Mouse (Mus musculus) hindbrain, embryonic 12.5 days (tissue): ENCODE results near the gene Cdkal1. TPM values are rescaled to one million over a fixed set of nuclear protein-coding genes. Genes with fewer than 3 reads are reported as not detected.
A peak's percentile ranks its signal among the peaks of the same experiment; 100 is the strongest.

Experiments
- ATAC-seq: fragments of 200-750 bp; cut with Nextera tagmentation; 2 replicates; pipeline ENCODE4 v1.8.0; 2017; ENCODE audit warnings: moderate TSS enrichment; ENCODE audit not compliant: low FRiP score
- H3K27ac ChIP-seq: fragments of 300-500 bp; sonication (generic); 2 replicates; pipeline ENCODE4 v1.5.1; 2016; ENCODE audit warnings: mild to moderate bottlenecking
- H3K27me3 ChIP-seq: fragments of 300-500 bp; sonication (generic); 2 replicates; pipeline ENCODE4 v1.6.1; 2016; ENCODE audit warnings: mild to moderate bottlenecking
- H3K36me3 ChIP-seq: fragments of 300-500 bp; sonication (generic); 2 replicates; pipeline ENCODE4 v1.6.1; 2016; ENCODE audit warnings: mild to moderate bottlenecking
- H3K4me1 ChIP-seq: fragments of 300-500 bp; sonication (generic); 2 replicates; pipeline ENCODE4 v1.6.1; 2016
- H3K4me2 ChIP-seq: fragments of 300-500 bp; sonication (generic); replicated peaks from 2 replicates; pipeline ENCODE4 v1.6.1; 2016; ENCODE audit warnings: mild to moderate bottlenecking
- H3K4me3 ChIP-seq: fragments of 300-500 bp; sonication (generic); 2 replicates; pipeline ENCODE4 v1.5.1; 2016; ENCODE audit warnings: mild to moderate bottlenecking
- H3K9ac ChIP-seq: fragments of 300-500 bp; sonication (generic); 2 replicates; pipeline ENCODE4 v1.6.1; 2016; ENCODE audit warnings: mild to moderate bottlenecking, moderate library complexity
- H3K9me3 ChIP-seq: fragments of 300-500 bp; sonication (generic); replicated peaks from 2 replicates; pipeline ENCODE4 v1.6.1; 2016; ENCODE audit warnings: mild to moderate bottlenecking
- WGBS: fragments of 180-500 bp; shearing (Covaris S2); methylation state at CpG from one replicate; pipeline ENCODE4 v1.1.7; 2016; 5-methylcytosine and 5-hydroxymethylcytosine counted together
- polyA plus RNA-seq: library from polyadenylated mRNA; unstranded; fragments of >200 nt; fragmentation: Nextera tagmentation; extraction: Ambion mirVana; gene quantifications from 2 replicates; pipeline ENCODE4 v1.2.1, GENCODE M21; 2016

Cdkal1 gene
- polyA plus RNA-seq, 1 experiment from 2014 or later, result 31.4 TPM

DNA sequence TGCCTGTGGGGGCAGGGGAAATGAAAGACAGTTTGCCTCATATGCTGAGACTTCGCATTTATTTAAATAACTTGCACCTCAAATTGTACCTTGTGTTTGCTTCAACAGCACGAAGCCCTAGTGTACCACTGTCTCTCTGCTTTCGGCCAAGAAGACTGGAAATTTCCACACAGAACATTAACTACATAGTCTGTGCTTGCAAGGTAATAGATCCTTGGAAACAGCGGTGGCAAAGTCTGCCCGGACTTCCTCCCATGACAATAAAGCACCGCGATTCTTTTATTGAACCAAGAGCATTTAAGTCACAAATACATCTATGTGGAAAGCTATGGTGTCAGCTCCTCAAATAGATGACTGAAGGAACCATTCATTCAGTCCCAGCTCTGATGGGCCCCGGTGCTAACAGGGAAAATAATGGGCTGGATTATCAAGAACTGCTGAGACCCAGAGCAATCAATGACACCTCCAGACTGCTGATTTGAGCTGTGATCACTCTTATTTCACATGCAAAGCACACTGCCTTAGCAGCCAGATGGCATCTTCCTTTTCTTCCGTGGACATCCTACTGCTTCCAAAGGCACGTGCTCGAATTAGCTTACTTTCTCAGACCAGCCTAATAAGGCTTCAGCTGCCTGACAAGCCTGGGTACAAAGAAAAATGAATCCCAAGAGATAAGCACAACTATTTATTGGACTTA lies 591.3 kb downstream of the Cdkal1 start:
- Histone ChIP-seq H3K27ac (peak overlapping the region; percentile 17; the same call in 1 of the 2 replicates), H3K4me1 (no peaks in the 10 kb centered on the region; the same call in 1 of the 2 replicates), H3K9ac (no peak overlapping the region), H3K4me3 (no peak overlapping the region), H3K4me2 (no peak overlapping the region), H3K36me3 (no peaks in the 10 kb centered on the region), H3K27me3 (no peaks in the 10 kb centered on the region), H3K9me3 (no peaks in the 10 kb centered on the region)
- 56% methylated on average over 11 of the region's 11 CpGs for WGBS
- peak; percentile 56; the same call in 1 of the 2 replicates for ATAC-seq

- no peak for ATAC-seq
- WGBS, result 83% methylated on average over 4 of the region's 4 CpGs
- H3K27me3 ChIP-seq, result no peaks in the 10 kb centered on the region
- H3K4me3 ChIP-seq, result no peak overlapping the region
- no peaks in the 10 kb centered on the region for H3K36me3 ChIP-seq
- H3K9me3 ChIP-seq, result no peaks in the 10 kb centered on the region
- no peak overlapping the region for H3K9ac ChIP-seq
- no peak overlapping the region for H3K27ac ChIP-seq
- no peak overlapping the region for H3K4me2 ChIP-seq
- H3K4me1 ChIP-seq, result no peaks in the 10 kb centered on the region; the same call in 1 of the 2 replicates
These were observed 593.3 kb downstream of the Cdkal1 start for GRCm38 (mm10) chr13:29262164-29262563.

DNA sequence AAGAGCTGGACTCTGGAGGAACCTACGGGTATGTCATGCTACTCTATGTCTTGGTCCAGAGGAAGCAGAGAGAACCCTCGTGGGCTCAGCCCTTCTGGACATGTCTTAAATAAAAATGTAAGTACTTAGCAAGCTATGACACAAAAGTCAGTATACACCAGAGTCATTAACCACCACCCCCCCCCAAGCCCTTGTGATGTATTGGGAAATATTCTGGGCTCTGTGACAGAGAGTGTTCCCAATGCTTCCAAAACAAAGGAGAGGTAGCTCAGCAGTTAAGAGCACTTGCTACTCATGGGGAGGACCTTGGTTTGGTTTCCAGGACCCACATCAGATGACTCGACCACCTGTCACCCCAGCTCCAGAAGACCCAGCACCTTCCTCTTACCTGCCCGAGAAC lies 606.9 kb downstream of the Cdkal1 start:
- no peaks in the 10 kb centered on the region for H3K9me3 ChIP-seq
- H3K36me3 ChIP-seq, result no peaks in the 10 kb centered on the region
- ATAC-seq, result no peak
- H3K9ac ChIP-seq, result no peak overlapping the region
- H3K4me3 ChIP-seq, result no peak overlapping the region
- WGBS, result 75% methylated on average over 4 of the region's 4 CpGs
- no peak overlapping the region for H3K27ac ChIP-seq
- no peak overlapping the region for H3K4me2 ChIP-seq
- H3K4me1 ChIP-seq, result no peaks in the 10 kb centered on the region
- H3K27me3 ChIP-seq, result no peaks in the 10 kb centered on the region

DNA sequence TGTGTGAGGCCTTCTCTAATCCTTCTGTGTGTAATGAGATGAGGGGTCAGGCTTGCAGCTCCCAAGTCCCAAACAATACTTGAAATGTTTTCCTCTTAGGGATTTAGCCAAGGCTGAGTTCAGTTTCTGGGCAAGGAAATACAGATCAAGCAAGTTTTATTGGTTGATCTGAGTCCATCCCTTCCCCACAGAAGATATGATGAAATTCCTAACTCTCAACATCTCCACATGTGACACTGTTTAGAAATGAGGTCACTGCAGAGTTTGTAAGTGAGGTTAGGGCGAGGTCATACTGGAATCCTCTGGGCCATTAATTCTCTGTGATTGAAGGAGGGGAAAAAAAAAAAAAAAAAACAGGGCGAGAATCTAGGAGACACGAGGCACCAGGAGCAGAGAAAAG lies 607.7 kb downstream of the Cdkal1 start:
- Histone ChIP-seq H3K4me3 (no peak overlapping the region), H3K4me2 (no peak overlapping the region), H3K27ac (no peak overlapping the region), H3K9me3 (no peaks in the 10 kb centered on the region), H3K9ac (no peak overlapping the region), H3K4me1 (no peaks in the 10 kb centered on the region), H3K27me3 (no peaks in the 10 kb centered on the region), H3K36me3 (no peaks in the 10 kb centered on the region)
- no peak for ATAC-seq
- 65% methylated on average over 3 of the region's 3 CpGs for WGBS

DNA sequence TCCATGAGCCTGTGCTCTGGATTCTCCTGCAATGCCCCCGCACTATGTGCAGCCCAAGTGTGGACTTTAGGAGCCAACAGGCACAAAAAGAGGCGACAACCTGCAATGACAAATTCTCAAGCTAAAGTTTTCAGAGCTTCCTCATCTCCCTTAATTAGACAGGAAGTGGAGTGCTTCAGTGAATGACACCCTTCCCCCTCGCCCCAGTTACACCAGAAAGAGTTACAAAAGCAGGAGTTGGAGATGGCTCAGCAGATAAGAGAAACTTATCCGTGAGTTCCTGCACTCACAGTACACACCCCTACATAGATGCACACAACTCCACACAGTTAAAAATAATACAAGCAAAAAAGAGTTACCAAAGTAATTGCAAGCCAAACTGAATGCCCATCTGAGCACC lies 620.4 kb downstream of the Cdkal1 start:
- no peak overlapping the region for H3K4me2 ChIP-seq
- H3K27ac ChIP-seq, result no peak overlapping the region
- H3K4me3 ChIP-seq, result no peak overlapping the region
- no peak overlapping the region for H3K9ac ChIP-seq
- no peaks in the 10 kb centered on the region for H3K36me3 ChIP-seq
- H3K4me1 ChIP-seq, result peaks cover 2% of the 10 kb centered on the region; the same call in 1 of the 2 replicates
- no peak for ATAC-seq
- H3K9me3 ChIP-seq, result no peaks in the 10 kb centered on the region; the same call in 1 of the 2 replicates
- no peaks in the 10 kb centered on the region for H3K27me3 ChIP-seq
- WGBS, result 76% methylated on average over 4 of the region's 4 CpGs

- no peak overlapping the region for H3K27ac ChIP-seq
- peaks cover 2% of the 10 kb centered on the region; the same call in 1 of the 2 replicates for H3K4me1 ChIP-seq
- H3K36me3 ChIP-seq, result no peaks in the 10 kb centered on the region
- H3K27me3 ChIP-seq, result no peaks in the 10 kb centered on the region
- ATAC-seq, result no peak
- 85% methylated on average over 4 of the region's 4 CpGs for WGBS
- H3K4me3 ChIP-seq, result no peak overlapping the region
- no peak overlapping the region for H3K9ac ChIP-seq
- H3K4me2 ChIP-seq, result no peak overlapping the region
- no peaks in the 10 kb centered on the region; the same call in 1 of the 2 replicates for H3K9me3 ChIP-seq
These were observed 621.0 kb downstream of the Cdkal1 start for GRCm38 (mm10) chr13:29234442-29234841.

DNA sequence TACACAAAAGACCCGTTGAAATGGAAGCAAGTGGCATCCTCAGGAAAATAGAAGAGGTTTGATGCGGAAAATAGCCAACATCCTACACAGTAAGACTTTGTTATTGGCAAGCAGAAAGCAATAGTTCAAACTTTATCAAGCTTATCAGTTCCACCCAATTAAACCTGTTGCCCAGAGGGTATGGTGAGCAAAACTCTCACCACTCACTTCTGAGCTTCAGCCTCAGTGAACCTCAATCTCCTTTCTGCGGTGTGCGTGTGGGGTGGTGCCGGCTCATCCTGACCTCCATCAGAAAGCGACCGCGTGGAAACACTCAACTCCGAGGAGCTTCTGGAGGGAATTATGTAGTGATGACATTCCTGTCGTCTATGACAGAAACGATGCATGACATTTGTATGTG lies 621.5 kb downstream of the Cdkal1 start:
- 72% methylated on average over 11 of the region's 11 CpGs for WGBS
- H3K9me3 ChIP-seq, result no peaks in the 10 kb centered on the region; the same call in 1 of the 2 replicates
- no peaks in the 10 kb centered on the region for H3K27me3 ChIP-seq
- no peak for ATAC-seq
- H3K36me3 ChIP-seq, result no peaks in the 10 kb centered on the region
- H3K4me2 ChIP-seq, result no peak overlapping the region
- H3K4me3 ChIP-seq, result no peak overlapping the region
- no peak overlapping the region for H3K9ac ChIP-seq
- H3K27ac ChIP-seq, result no peak overlapping the region
- H3K4me1 ChIP-seq, result peaks cover 2% of the 10 kb centered on the region; the same call in 1 of the 2 replicates

DNA sequence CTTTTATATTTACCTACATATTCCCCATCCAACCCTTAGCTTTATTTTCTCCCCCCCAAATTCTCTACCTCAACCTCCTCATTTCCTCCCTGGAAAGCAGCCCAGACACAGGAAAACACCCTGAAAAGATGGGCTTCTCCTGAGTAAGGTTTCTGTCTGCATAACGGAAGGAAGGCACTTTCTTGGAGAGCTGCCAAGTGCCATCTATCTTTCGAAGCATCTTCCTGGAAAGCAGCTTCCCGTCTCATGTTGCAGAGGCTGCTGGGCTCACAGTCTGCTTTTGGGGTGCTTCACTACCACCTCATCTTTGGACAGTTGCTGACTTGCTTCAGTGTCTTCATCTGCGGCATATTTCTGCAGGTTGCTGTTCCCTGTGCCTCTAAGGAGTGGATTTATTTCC lies 622.8 kb downstream of the Cdkal1 start:
- H3K4me2 ChIP-seq, result no peak overlapping the region
- 52% methylated on average over 4 of the region's 4 CpGs for WGBS
- H3K9ac ChIP-seq, result no peak overlapping the region
- H3K9me3 ChIP-seq, result no peaks in the 10 kb centered on the region; the same call in 1 of the 2 replicates
- no peak overlapping the region for H3K27ac ChIP-seq
- no peaks in the 10 kb centered on the region for H3K36me3 ChIP-seq
- H3K27me3 ChIP-seq, result no peaks in the 10 kb centered on the region
- no peak overlapping the region for H3K4me3 ChIP-seq
- ATAC-seq, result no peak
- peaks cover 2% of the 10 kb centered on the region; the same call in 1 of the 2 replicates for H3K4me1 ChIP-seq

DNA sequence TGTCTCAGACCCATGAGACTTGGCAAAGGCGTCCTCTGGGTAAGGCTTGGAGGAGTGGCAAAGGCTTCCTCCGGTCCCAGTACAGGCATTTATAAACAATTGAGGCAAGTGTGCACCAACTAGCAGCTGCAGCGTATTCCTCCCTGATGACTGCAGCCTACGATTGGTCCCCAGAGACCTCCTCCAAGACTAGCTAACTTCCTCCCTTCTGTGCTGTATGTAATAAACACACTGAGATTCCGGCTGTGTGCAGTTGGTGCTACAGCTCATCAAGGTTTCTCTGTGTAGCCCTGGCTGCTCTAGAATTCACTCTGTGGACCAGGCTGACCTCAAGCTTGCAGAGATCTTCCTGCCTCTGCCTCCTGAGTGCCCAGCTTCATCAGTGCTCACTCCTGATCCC lies 630.7 kb downstream of the Cdkal1 start:
- no peak overlapping the region for H3K4me2 ChIP-seq

GRCm38 (mm10) chr13:29222261-29222838 lies 633.1 kb downstream of the Cdkal1 start:
- peaks cover 9% of the 10 kb centered on the region for H3K4me1 ChIP-seq
- no peaks in the 10 kb centered on the region for H3K27me3 ChIP-seq
- WGBS, result 7% methylated on average over 10 of the region's 10 CpGs
- H3K36me3 ChIP-seq, result no peaks in the 10 kb centered on the region
- no peak overlapping the region; the same call in 1 of the 2 replicates for H3K4me2 ChIP-seq
- H3K4me3 ChIP-seq, result no peak overlapping the region
- no peak overlapping the region; the same call in 1 of the 2 replicates for H3K9ac ChIP-seq
- peak overlapping the region; percentile 91 for H3K27ac ChIP-seq
- ATAC-seq, result peak; percentile 95
- no peaks in the 10 kb centered on the region for H3K9me3 ChIP-seq

More for the DNA sequence above, 630.7 kb downstream of the Cdkal1 start:
- ATAC-seq, result no peak
- no peaks in the 10 kb centered on the region for H3K9me3 ChIP-seq
- no peaks in the 10 kb centered on the region for H3K27me3 ChIP-seq
- no peak overlapping the region for H3K9ac ChIP-seq
- 70% methylated on average over 5 of the region's 5 CpGs for WGBS
- peaks cover 9% of the 10 kb centered on the region for H3K4me1 ChIP-seq
- no peaks in the 10 kb centered on the region for H3K36me3 ChIP-seq
- no peak overlapping the region for H3K27ac ChIP-seq
- no peak overlapping the region for H3K4me3 ChIP-seq

GRCm38 (mm10) chr13:29221646-29222045 lies 633.8 kb downstream of the Cdkal1 start:
- peak; percentile 19 for ATAC-seq
- Histone ChIP-seq H3K27ac (peak overlapping the region; percentile 91), H3K9me3 (no peaks in the 10 kb centered on the region), H3K4me1 (peaks cover 9% of the 10 kb centered on the region), H3K4me2 (no peak overlapping the region), H3K4me3 (no peak overlapping the region), H3K27me3 (no peaks in the 10 kb centered on the region), H3K36me3 (no peaks in the 10 kb centered on the region), H3K9ac (no peak overlapping the region)
- 22% methylated on average over 5 of the region's 5 CpGs for WGBS

- Histone ChIP-seq H3K9ac (no peak overlapping the region), H3K9me3 (no peaks in the 10 kb centered on the region), H3K27me3 (no peaks in the 10 kb centered on the region), H3K4me1 (peaks cover 9% of the 10 kb centered on the region), H3K4me2 (no peak overlapping the region), H3K36me3 (no peaks in the 10 kb centered on the region), H3K4me3 (no peak overlapping the region), H3K27ac (no peak overlapping the region)
- ATAC-seq, result no peak
These were observed 636.8 kb downstream of the Cdkal1 start for GRCm38 (mm10) chr13:29218594-29219230.
